Mouse (Mus musculus) G1E-ER4 (cell line): ENCODE results near the gene Rpl22. TPM values are rescaled to one million over a fixed set of nuclear protein-coding genes. Genes with fewer than 3 reads are reported as not detected.

Experiments used
- GATA1 ChIP-seq: IDR thresholded peaks from one replicate; pipeline ENCODE4 v1.8.0; 2012; ENCODE audit warnings: low read length, inconsistent platforms
- polyA plus RNA-seq: library from polyadenylated mRNA; stranded (reverse); fragments of >175 nt; gene quantifications from 2 replicates; pipeline ENCODE4 v1.2.3, GENCODE M21; 2012

Rpl22 gene
- polyA plus RNA-seq, 1 experiment, result 67.9 TPM

DNA sequence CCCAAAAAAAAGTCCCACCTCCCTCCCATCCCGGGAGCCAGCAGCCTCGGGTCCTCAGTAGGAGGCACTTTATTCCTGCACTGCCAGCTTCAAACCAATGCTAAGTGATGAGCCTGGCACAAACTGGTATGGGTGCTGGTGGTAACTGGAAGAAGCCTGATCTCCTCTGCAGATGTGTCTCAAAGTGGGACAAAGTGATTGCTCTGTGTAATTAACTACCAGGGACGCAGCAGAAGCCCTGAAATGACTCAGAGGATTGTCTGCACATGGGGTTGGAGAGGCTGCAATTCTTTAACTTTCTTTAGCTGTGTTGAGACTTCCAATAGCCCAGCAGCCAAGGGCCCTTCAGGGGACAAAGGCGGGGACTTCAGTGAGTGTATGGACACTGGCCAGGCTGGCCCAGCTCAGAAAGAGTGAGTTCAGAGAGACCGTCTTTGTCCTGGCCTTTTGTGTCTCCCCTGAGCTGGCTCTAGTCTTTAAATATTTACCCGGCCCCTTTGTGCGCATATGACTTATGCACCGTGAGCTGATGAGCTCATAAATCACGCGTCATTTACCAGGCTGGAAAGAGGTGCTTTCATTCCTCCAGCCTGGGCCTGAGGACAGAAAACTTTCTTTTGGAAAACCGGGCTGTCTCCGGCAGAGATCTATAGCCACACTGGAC, 33.3 kb upstream of the Rpl22 start:
- TF ChIP-seq GATA1, result no peak

GRCm38 (mm10) chr4:152294188-152294929, 31.2 kb upstream of the Rpl22 start:
- TF ChIP-seq GATA1, result no peak

DNA sequence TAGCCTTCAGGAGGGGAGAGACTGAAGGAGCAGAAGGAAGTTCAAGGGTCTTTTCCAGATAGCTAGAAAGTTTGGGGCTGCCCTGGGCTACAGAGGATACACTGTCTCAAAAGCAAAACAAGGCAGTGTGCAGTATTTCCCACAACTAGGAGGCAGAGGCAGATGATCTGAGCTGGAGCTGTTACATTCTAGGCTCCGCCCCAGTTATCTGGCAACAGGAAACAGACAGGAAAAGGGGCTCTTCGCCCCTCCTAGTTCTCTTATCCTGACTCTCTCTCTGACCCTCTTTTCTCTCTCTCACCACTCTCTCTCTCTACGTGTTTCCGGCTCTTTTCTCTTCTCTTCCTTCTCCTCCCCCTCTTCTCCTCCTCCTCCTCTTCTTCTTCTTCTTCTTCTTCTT, 29.6 kb upstream of the Rpl22 start:
- TF ChIP-seq GATA1, result no peak

DNA sequence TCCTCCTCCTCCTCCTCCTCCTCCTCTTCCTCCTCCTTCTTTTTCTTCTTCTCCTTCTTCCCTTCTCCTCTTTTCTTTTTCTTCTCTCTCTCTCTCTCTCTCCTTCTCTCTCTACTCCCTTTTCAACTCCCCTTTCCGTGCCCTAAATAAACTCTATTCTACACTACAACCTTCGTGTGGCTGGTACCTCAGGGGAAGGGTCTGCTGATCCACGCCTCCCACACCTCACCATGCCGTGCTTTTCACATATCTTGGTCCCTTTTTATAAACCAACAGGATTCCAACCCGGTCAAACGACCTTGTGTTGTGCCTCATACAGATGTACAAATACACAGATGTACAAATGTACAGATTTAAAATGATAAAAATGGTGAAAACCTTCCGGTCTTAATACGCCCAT, 29.2 kb upstream of the Rpl22 start:
- TF ChIP-seq GATA1, result no peak

DNA sequence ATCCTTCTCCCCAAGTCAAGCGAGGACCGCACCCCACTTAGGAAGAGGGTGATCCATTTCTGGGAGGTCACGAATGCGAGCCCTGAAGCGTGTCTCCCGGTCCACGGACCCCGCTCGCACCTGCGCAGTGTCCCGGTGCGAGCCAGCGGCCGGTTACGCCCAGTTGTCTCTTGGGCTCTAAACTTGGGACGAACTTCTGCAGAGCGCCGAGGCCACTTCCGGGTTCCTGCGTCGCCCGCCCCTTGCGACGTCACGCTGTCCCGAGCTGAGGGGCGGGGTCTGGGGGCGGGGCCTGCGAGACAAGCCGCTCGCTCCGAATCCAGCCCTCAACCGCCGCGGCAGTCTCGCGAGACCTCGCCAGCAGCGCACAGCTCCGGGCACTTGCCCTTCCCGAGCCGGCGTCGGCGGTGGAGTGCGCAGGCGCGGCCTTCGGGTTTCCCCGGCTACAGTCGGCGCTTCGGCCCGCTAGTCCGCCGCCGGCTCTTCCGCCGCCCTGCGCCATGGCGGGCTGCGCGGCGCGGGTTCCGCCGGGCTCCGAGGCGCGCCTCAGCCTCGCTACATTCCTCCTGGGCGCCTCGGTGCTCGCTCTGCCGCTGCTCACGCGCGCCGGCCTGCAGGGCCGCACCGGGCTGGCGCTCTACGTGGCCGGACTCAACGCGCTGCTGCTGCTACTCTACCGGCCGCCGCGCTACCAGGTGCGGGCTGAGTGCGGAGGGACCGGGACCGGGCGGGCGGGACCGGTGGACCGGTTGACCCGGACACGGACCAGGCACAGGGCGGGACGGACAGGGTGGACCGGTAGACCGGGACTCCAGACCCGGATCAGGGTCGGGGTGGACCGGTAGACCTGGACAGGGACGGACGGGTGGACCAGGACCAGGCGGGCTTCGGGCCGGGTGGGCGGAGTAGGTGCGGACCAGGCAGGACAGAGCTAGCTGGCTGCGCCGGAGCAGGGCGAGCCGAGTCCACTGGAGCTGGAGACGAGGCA, 28.4 kb upstream of the Rpl22 start, which contains the start of gene Icmt:
Icmt (plus strand) TSS at position 354 of the 988 bp plus-strand sequence.
- TF ChIP-seq GATA1, result no peak

GRCm38 (mm10) chr4:152298836-152299235, 26.7 kb upstream of the Rpl22 start:
- no peak for TF ChIP-seq GATA1

DNA sequence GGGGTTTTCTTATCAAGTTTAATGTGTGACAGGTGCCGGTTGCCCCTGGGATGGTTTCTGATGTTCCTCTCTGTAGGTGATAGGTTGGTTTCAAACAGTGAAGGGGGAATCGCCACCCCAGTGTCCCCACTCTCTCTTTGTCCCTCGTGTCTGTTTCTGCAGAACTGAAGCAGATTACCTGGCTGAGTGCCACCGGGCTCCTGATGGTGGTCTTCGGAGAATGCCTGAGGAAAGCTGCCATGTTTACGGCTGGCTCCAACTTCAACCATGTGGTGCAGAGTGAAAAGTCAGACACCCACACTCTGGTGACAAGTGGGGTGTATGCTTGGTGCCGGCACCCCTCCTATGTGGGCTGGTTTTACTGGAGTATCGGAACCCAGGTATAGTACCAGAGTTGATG, 25.2 kb upstream of the Rpl22 start:
- no peak for TF ChIP-seq GATA1

- no peak for TF ChIP-seq GATA1
Measured at GRCm38 (mm10) chr4:152302012-152302411, 23.5 kb upstream of the Rpl22 start.

DNA sequence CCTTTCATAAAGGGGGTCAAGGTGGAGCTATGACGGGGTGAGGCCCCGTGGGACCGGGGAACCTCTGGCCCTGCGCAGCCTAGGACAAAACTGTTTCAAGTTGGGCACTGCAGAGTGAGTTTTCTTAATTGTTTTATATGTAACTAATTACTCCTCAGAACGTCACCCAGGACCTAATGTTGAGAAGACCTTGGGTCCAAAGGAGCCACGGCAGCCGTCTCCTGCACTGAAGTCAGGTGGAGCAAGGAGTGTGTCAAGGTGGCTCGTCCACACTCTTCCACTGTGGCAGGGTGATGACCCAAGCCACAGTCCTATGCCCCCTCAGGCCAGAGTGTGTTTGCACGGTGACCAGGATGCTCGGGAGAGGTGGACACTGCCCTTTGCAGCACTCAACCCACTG, 22.4 kb upstream of the Rpl22 start:
- no peak for TF ChIP-seq GATA1

GRCm38 (mm10) chr4:152304685-152305084, 20.9 kb upstream of the Rpl22 start:
- TF ChIP-seq GATA1, result no peak

GRCm38 (mm10) chr4:152305991-152306390, 19.6 kb upstream of the Rpl22 start:
- no peak for TF ChIP-seq GATA1

- TF ChIP-seq GATA1, result no peak
Measured at GRCm38 (mm10) chr4:152307542-152307941, 18.0 kb upstream of the Rpl22 start.

DNA sequence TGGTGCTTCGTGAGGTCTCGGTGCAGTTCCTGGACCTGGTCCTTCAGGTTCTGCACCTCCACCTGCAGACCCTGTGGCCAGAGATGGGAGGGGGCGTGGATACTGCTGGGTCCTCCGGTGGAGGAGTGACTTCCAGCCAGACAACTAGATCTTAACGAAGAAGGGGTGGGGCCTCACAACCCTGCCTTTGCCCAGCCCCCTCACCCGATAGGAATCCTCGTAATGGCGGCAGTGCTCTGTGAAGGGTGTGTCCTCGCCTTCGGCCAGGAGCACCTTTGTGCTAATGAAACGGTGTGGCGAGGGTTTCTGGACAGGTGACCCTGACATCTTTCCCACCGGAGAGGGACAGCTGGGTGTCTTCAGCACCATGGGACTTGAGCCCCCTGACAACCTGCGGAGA, 13.4 kb upstream of the Rpl22 start:
- TF ChIP-seq GATA1, result no peak

DNA sequence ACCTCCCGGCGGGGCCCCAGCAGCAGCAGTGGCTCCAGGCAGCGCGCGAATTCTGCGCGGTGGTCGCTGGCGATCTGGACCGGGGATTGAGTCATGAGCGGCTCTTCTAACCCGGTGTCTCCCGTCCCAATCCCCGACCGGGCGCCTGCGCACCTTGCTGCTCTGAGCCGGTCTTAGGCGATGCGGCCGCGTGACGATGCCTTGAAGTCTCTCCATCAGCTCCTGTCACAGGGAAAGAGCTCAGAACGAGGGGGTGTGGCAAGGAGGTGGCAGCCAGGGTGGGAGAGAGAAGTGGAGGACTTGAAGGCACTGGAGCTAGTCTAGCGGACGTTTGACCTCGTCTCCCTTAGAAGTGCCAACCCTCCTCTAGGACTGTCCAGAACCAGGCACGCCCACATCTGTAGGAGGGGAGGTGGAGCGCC, 12.3 kb upstream of the Rpl22 start:
- TF ChIP-seq GATA1, result no peak

GRCm38 (mm10) chr4:152313934-152314333, 11.6 kb upstream of the Rpl22 start:
- TF ChIP-seq GATA1, result no peak
